Mouse (Mus musculus) CH12.LX (cell line): ENCODE data around the gene Mfsd2b. TPM values are rescaled to one million over a fixed set of nuclear protein-coding genes. Genes with fewer than 3 reads are reported as not detected.

Experiments used
- DNase-seq: peaks from one replicate; pipeline ENCODE4 v3.0.0-alpha.2; 2013; ENCODE audit errors: extremely low read depth
- H3K27ac ChIP-seq: 2 replicates; pipeline ENCODE4 v1.5.1; 2012; ENCODE audit warnings: low read depth, mild to moderate bottlenecking, control low read depth, moderate library complexity; ENCODE audit not compliant: insufficient read depth
- H3K27me3 ChIP-seq: replicated peaks from 2 replicates; pipeline ENCODE3; 2012; ENCODE audit warnings: inconsistent platforms
- H3K36me3 ChIP-seq, 2 experiments: replicated peaks in 1 of 2; 2 replicates each; pipeline versions ENCODE3 to v1.6.1; 2012; ENCODE audit warnings: inconsistent platforms in 1 of 2, low read length in 1 of 2, mild to moderate bottlenecking in 1 of 2, mixed read lengths in 1 of 2, moderate library complexity in 1 of 2; ENCODE audit not compliant: control insufficient read depth in 1 of 2, insufficient read depth in 1 of 2
- H3K4me1 ChIP-seq, 2 experiments: 2 replicates each; pipeline ENCODE4 v1.6.1; 2012; ENCODE audit warnings: inconsistent platforms in 1 of 2, moderate library complexity in 1 of 2; ENCODE audit not compliant: insufficient read depth in 2 of 2, control insufficient read depth in 1 of 2
- H3K4me2 ChIP-seq: 2 replicates; pipeline ENCODE4 v1.6.1; 2012; ENCODE audit warnings: low read depth, mild to moderate bottlenecking, control low read depth; ENCODE audit not compliant: poor library complexity, insufficient read depth, severe bottlenecking
- H3K4me3 ChIP-seq, 3 experiments: fragments of 150-350 bp in 1 of 3; sonication (generic) in 1 of 3; replicated peaks in 1 of 3; 2 replicates each; pipeline versions ENCODE3 to v1.5.1; 2011 to 2012; ENCODE audit warnings: low read depth in 2 of 3, low read length in 2 of 3, mild to moderate bottlenecking in 2 of 3, moderate library complexity in 2 of 3, control low read depth in 1 of 3, improper control_type of control experiment in 1 of 3, inconsistent platforms in 1 of 3, mixed read lengths in 1 of 3; ENCODE audit not compliant: poor library complexity in 1 of 3
- H3K79me2 ChIP-seq: replicated peaks from 2 replicates; pipeline ENCODE4 v1.6.1; 2012; ENCODE audit warnings: mild to moderate bottlenecking, moderate library complexity; ENCODE audit not compliant: control insufficient read depth, poor library complexity, insufficient read depth, severe bottlenecking; ENCODE audit errors: extremely low read depth
- H3K9ac ChIP-seq: 2 replicates; pipeline ENCODE4 v1.6.1; 2012; ENCODE audit warnings: low read depth, mild to moderate bottlenecking, control low read depth, moderate library complexity; ENCODE audit not compliant: insufficient read depth
- H3K9me3 ChIP-seq: replicated peaks from 2 replicates; pipeline ENCODE3; 2012; ENCODE audit warnings: low read length, inconsistent platforms, mixed read lengths
- CHD2 ChIP-seq: IDR thresholded peaks from 2 replicates; pipeline ENCODE4 v1.6.1; 2011; ENCODE audit warnings: low read length, improper control_type of control experiment
- CTCF ChIP-seq, 2 experiments: IDR thresholded peaks in 1 of 2; conservative IDR thresholded peaks in 1 of 2; 2 replicates each; pipeline ENCODE4 v1.5.1; 2011 to 2012; ENCODE audit warnings: low read depth in 2 of 2, low read length in 2 of 2, improper control_type of control experiment in 1 of 2, inconsistent platforms in 1 of 2, mild to moderate bottlenecking in 1 of 2, moderate library complexity in 1 of 2
- ELF1 ChIP-seq: IDR thresholded peaks from 2 replicates; pipeline ENCODE4 v1.6.1; 2014; ENCODE audit warnings: low read depth, mild to moderate bottlenecking, inconsistent platforms, low read length, improper control_type of control experiment
- GABPA ChIP-seq: IDR thresholded peaks from 2 replicates; pipeline ENCODE4 v1.6.1; 2012; ENCODE audit warnings: low read depth, low read length, improper control_type of control experiment, inconsistent platforms; ENCODE audit not compliant: insufficient replicate concordance
- HCFC1 ChIP-seq: IDR thresholded peaks from 2 replicates; pipeline ENCODE4 v1.6.1; 2012; ENCODE audit warnings: low read depth, mild to moderate bottlenecking, inconsistent platforms, low read length, improper control_type of control experiment
- KAT2A ChIP-seq: IDR thresholded peaks from 2 replicates; pipeline ENCODE4 v1.6.1; 2012; ENCODE audit warnings: low read length, improper control_type of control experiment, inconsistent platforms; ENCODE audit not compliant: insufficient replicate concordance
- MAX ChIP-seq: IDR thresholded peaks from 2 replicates; pipeline ENCODE4 v1.6.1; 2011; ENCODE audit warnings: low read length, improper control_type of control experiment
- MAZ ChIP-seq: IDR thresholded peaks from 2 replicates; pipeline ENCODE4 v1.6.1; 2012; ENCODE audit warnings: low read depth, mild to moderate bottlenecking, inconsistent platforms, low read length, improper control_type of control experiment, moderate library complexity
- MXI1 ChIP-seq: IDR thresholded peaks from 2 replicates; pipeline ENCODE4 v1.6.1; 2011; ENCODE audit warnings: mild to moderate bottlenecking, low read depth, low read length, improper control_type of control experiment
- MYC ChIP-seq: IDR thresholded peaks from 2 replicates; pipeline ENCODE4 v1.6.1; 2011; ENCODE audit warnings: low read depth, mild to moderate bottlenecking, improper control_type of control experiment, low read length
- NELFE ChIP-seq: IDR thresholded peaks from 2 replicates; pipeline ENCODE4 v1.6.1; 2011; ENCODE audit warnings: low read depth, low read length, improper control_type of control experiment
- POLR2A ChIP-seq: IDR thresholded peaks from 2 replicates; pipeline ENCODE4 v1.6.1; 2011; ENCODE audit warnings: low read depth, mild to moderate bottlenecking, improper control_type of control experiment, low read length
- POLR2AphosphoS2 ChIP-seq: IDR thresholded peaks from 2 replicates; pipeline ENCODE4 v1.6.1; 2011; ENCODE audit warnings: low read depth, low read length, improper control_type of control experiment
- RAD21 ChIP-seq: IDR thresholded peaks from 2 replicates; pipeline ENCODE4 v1.6.1; 2011; ENCODE audit warnings: low read depth, mild to moderate bottlenecking, low read length, improper control_type of control experiment, moderate library complexity
- SIN3A ChIP-seq: IDR thresholded peaks from 2 replicates; pipeline ENCODE4 v1.6.1; 2012; ENCODE audit warnings: low read length, improper control_type of control experiment, inconsistent platforms
- SMC3 ChIP-seq: IDR thresholded peaks from 2 replicates; pipeline ENCODE4 v1.6.1; 2011; ENCODE audit warnings: low read depth, low read length, improper control_type of control experiment
- TBP ChIP-seq: conservative IDR thresholded peaks from 2 replicates; pipeline ENCODE4 v1.6.1; 2011; ENCODE audit warnings: low read depth, low read length, improper control_type of control experiment
- TCF12 ChIP-seq: IDR thresholded peaks from 2 replicates; pipeline ENCODE4 v1.6.1; 2014; ENCODE audit warnings: low read depth, mild to moderate bottlenecking, inconsistent platforms, low read length, improper control_type of control experiment
- ZC3H11A ChIP-seq: IDR thresholded peaks from 2 replicates; pipeline ENCODE4 v1.6.1; 2012; ENCODE audit warnings: low read depth, mild to moderate bottlenecking, inconsistent platforms, low read length, improper control_type of control experiment
- dilution Hi-C: fragments of 300-500 bp; cut with MboI; formaldehyde crosslinking; loops from 2 replicates; pipeline ENCODE4 v1.14.3; 2020; ENCODE audit warnings: low sequenced_read_pairs; ENCODE audit not compliant: extremely low pct_unique_long_range_greater_than_20kb, extremely low pct_ligation_motif_present
- in situ Hi-C: fragments of 300-500 bp; cut with MboI; formaldehyde crosslinking; loops from 3 replicates; pipeline ENCODE4 v1.14.3; 2019; ENCODE audit warnings: low sequenced_read_pairs, low pct_ligation_motif_present, low pct_unique_long_range_greater_than_20kb, mixed read lengths
- polyA plus RNA-seq: library from polyadenylated mRNA; unstranded; fragments of >175 nt; gene quantifications from 2 replicates; pipeline ENCODE4 v1.2.1, GENCODE M21; 2012; ENCODE audit warnings: low read depth; ENCODE audit not compliant: insufficient read length
- total RNA-seq, 2 experiments: library from RNA; depleted of rRNA; stranded (reverse); fragments of 300-350 nt in 1 of 2; fragments of >200 nt in 1 of 2; gene quantifications; 2 replicates each; pipeline ENCODE4 v1.2.3; 2012 to 2014

Gene Mfsd2b
- total and polyA plus RNA-seq, 3 experiments, result 0.05 to 0.49 (median 0.21) TPM

DNA sequence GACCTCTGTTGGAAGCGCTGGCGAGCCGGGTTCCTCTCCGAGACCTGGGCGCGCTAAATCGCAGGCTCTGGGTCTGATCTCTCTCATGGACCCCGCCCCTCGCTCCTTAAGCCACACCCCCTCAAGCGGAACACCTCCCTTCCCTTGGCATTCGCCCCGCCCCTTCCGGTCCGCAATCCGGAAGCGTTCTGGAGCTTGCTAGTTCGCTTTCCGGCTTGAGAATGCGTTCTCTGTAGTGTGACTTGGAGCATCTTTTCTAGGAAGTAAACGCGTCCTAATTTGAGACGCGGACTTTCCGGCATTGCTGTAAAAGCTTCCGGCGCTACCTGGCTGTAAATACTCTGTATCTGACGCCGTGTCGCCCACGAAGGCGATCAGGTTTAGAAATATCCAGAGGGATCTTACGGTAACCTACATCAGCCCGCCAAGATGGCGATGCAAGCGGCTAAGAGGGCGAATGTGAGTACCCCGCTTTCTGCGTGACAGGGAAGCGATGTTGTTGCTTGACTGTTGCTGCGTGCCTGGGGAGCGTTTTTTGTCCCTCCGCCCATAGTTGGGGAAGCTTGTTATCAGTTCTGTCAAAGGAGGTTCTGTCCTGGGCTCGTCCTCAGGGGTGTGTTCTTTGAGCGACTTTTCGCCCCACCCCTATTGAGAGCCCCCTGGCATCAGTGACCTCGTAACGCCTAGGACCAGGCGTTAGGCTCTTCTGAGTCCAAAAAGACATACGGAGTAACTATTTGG is 56.6 kb downstream of the Mfsd2b start, which contains the start of gene Sf3b6:
Gene Sf3b6 (plus strand): TSS at position 184 of the 741 bp plus-strand sequence.
- Histone ChIP-seq H3K4me2 (peak within 1 kb of the TSS; percentile 68), H3K9me3 (no peaks in the 10 kb centered on the region), H3K4me3 (peak within 1 kb of the TSS; percentile 72 to 93 (median 91)), H3K79me2 (peaks cover 24% of the 10 kb centered on the region), H3K27me3 (no peaks in the 10 kb centered on the region), H3K4me1 (peaks cover 0 to 13% of the 10 kb centered on the region in 2 experiments; a peak in 2 of 4 replicates), H3K9ac (peak within 1 kb of the TSS; percentile 92), H3K27ac (peak within 1 kb of the TSS; percentile 56), H3K36me3 (peaks cover 10 to 31% of the 10 kb centered on the region in 2 experiments)
- peak; percentile 99 for DNase-seq
- in situ Hi-C loops (no loop called here), dilution Hi-C loops (no loop called here)
- TF ChIP-seq SMC3 (no peak), RAD21 (no peak), ELF1 (peak; percentile 97), GABPA (no peak; the same call in 1 of the 2 replicates), CHD2 (no peak), MYC (peak; percentile 58), HCFC1 (peak; percentile 86), NELFE (peak; percentile 87), TCF12 (peak; percentile 71), ZC3H11A (no peak), TBP (peak; percentile 76), MAZ (peak; percentile 98), SIN3A (0 out of 2 replicates have a peak, but pooled peaks have one; percentile 31), CTCF (conservative IDR thresholded peaks at IDR 0.05 in 1 of 2, IDR thresholded peaks at IDR 0.05 in 1 of 2; ENCODE audit: low read depth in 2 of 2, low read length in 2 of 2) (no peak), MXI1 (peak; percentile 53; the same call in 1 of the 2 replicates), POLR2A (peak; percentile 94), KAT2A (0 out of 2 replicates have a peak, but pooled peaks have one; percentile 63), POLR2AphosphoS2 (no peak)

DNA sequence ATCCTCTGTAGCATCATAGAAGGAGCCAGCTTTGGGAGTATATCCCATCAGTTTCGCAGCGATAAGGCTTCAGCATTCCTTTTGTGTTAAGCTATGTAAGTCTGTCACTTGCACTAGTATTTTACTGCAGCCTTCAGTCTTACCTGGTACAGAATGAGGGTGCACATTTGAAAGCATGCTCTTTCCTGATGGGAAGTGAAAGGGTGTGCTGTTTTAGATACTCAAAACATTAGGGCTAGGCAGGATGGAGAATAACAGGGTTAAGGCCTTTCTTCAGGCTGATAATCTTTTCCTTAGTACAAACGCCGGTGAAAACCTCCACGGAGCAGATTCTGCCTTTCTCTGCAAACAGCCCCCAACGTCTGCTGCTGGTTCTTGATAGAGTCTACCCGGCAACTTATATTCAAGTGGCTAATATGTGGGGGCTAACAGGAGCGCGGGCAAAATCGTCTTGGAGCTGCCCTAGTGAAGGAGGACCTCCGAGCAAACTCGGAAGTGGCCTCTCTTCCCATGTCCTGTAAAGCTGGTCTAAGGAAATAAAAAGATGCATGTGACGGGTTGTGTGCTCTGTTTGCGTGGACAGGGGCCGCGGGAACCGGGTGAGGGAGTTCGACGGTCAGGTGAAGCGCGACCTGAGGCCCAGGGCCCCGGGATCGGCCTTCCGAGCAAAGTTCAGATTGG is 57.3 kb downstream of the Mfsd2b start:
- in situ Hi-C loops (no loop called here), dilution Hi-C loops (no loop called here)
- peaks cover 0 to 13% of the 10 kb centered on the region in 2 experiments; a peak in 2 of 4 replicates for H3K4me1 ChIP-seq

More for the DNA sequence above, 57.3 kb downstream of the Mfsd2b start:
- Histone ChIP-seq H3K9ac (peak overlapping the region; percentile 36), H3K4me2 (peak overlapping the region; percentile 25), H3K9me3 (no peaks in the 10 kb centered on the region), H3K79me2 (peaks cover 24% of the 10 kb centered on the region), H3K27me3 (no peaks in the 10 kb centered on the region), H3K27ac (no peak overlapping the region), H3K36me3 (peaks cover 7 to 24% of the 10 kb centered on the region in 2 experiments), H3K4me3 (peak overlapping the region; percentile 57 to 72 (median 63))
- no peak for DNase-seq
- no peak for TF ChIP-seq HCFC1
- peak; percentile 52; the same call in 1 of the 2 replicates for TF ChIP-seq MAX
- TF ChIP-seq SIN3A, result peak; percentile 17; the same call in 1 of the 2 replicates
